Comparison of ENCODE assay signal across 8 mouse cellular contexts in genomic region chr15:78773290-78773729, GRCm38 (mm10). TPM values are rescaled to one million over a fixed set of nuclear protein-coding genes. Genes with fewer than 3 reads are reported as not detected.
DNase-seq lines count a peak whose midpoint lies in the region; ATAC-seq and TF ChIP-seq lines count a peak whose summit lies in the region.

TSS of gene Mfng (minus strand) at chr15:78773475.

- H3K9me3 ChIP-seq in forebrain, embryonic 16.5 days (ENCODE audit: control insufficient read depth, low read length), result no peaks in the 10 kb centered on the region

- intact Hi-C loops in heart, postnatal 25 days (cut with DNase I), result no loop called here

- peak within 1 kb of the TSS; percentile 55 for H3K9ac ChIP-seq in forebrain, embryonic 16.5 days (replicated peaks; ENCODE audit: low read depth, low read length)

- no peak for TF ChIP-seq CTCF in bone marrow, adult 2 months (IDR thresholded peaks at IDR 0.05; ENCODE audit: control insufficient read depth, insufficient read depth, low read length)

- H3K4me3 ChIP-seq in bone marrow, adult 2 months (replicated peaks; ENCODE audit: control insufficient read depth, low read depth, low read length), result peak within 1 kb of the TSS; percentile 65
- peak within 1 kb of the TSS; percentile 38 for H3K4me3 ChIP-seq in forebrain, embryonic 16.5 days (replicated peaks; ENCODE audit: low read length)

- H3K27me3 ChIP-seq in forebrain, embryonic 16.5 days (replicated peaks; ENCODE audit: control insufficient read depth, insufficient read depth, low read length), result no peaks in the 10 kb centered on the region

- peak within 1 kb of the TSS; percentile 56 for H3K4me2 ChIP-seq in forebrain, embryonic 16.5 days (ENCODE audit: low read length)

- H3K4me1 ChIP-seq in bone marrow, adult 2 months (ENCODE audit: control insufficient read depth, insufficient read depth, low read length), result peaks cover 3% of the 10 kb centered on the region; the same call in 1 of the 2 replicates
- H3K4me1 ChIP-seq in forebrain, embryonic 16.5 days (replicated peaks; ENCODE audit: control insufficient read depth, insufficient read depth, low read length), result peaks cover 44% of the 10 kb centered on the region

- WGBS in bone marrow, adult 2 months, result 0% methylated on average over 11 of the region's 11 CpGs
- 0% methylated on average over 11 of the region's 11 CpGs for WGBS in forebrain, embryonic 16.5 days

- TF ChIP-seq POLR2A in bone marrow, adult 2 months (IDR thresholded peaks at IDR 0.05; ENCODE audit: borderline replicate concordance, control insufficient read depth, low read depth, low read length), result peak; percentile 83; the same call in 1 of the 2 replicates

- peak; percentile 69 for ATAC-seq in forebrain, embryonic 16.5 days

- H3K27ac ChIP-seq in bone marrow, adult 2 months (ENCODE audit: control insufficient read depth, insufficient read depth, low read depth, low read length, poor library complexity), result peak within 1 kb of the TSS; percentile 84
- H3K27ac ChIP-seq in forebrain, embryonic 16.5 days (ENCODE audit: low read length), result peak within 1 kb of the TSS; percentile 96

- H3K36me3 ChIP-seq in forebrain, embryonic 16.5 days (ENCODE audit: control insufficient read depth, insufficient read depth), result no peaks in the 10 kb centered on the region

- peak; percentile 61 for DNase-seq in ES-CJ7 (ENCODE audit: low read depth, low spot score)
- DNase-seq in heart, postnatal 25 days (ENCODE audit: low spot score), result peak; percentile 72
- DNase-seq in kidney, postnatal 4 days, result peak; percentile 80 to 89
- peak; percentile 82 for DNase-seq in lung, postnatal 14 days
- peak; percentile 96 for DNase-seq in retina, embryonic 14.5 days (ENCODE audit: low spot score)
- peak; percentile 92 for DNase-seq in thymus, postnatal 25 days

RNA-seq across cellular contexts. Expression of gene Mfng, which starts in this region (rescaled TPM):
- 8.6 and 15.5 TPM in 2 replicates for polyA plus RNA-seq in bone marrow, adult 2 months (2011; ENCODE audit: insufficient read depth, insufficient read length, low replicate concordance, missing spikeins)
- polyA plus RNA-seq in forebrain, embryonic 16.5 days (2015; fragmentation: Nextera tagmentation; extraction: Ambion mirVana), result 58.1 and 67.0 TPM in 2 replicates
- 10 to 100 TPM; 11.6 to 13.2 TPM for total RNA-seq in heart, postnatal 25 days (2021)

Comparison
In these comparisons a context has a peak if more than half of its experiments do, and no peak if none do; other contexts are left out.
1. Peak in every context shown above with its lines: DNase-seq, ATAC-seq, H3K4me3 ChIP-seq and H3K27ac ChIP-seq.